Mouse (Mus musculus) spleen, adult 2 months (tissue): ENCODE results near the gene Prpf40b. TPM values are rescaled to one million over a fixed set of nuclear protein-coding genes. Genes with fewer than 3 reads are reported as not detected.
A peak's percentile ranks its signal among the peaks of the same experiment; 100 is the strongest.

ENCODE experiments used
- DNase-seq, 2 experiments: peaks; one replicate each; pipeline versions ENCODE4 v3.0.0 to v3.0.0-alpha.2; 2012 to 2021; ENCODE audit warnings: low spot score in 2 of 2, low read depth in 1 of 2
- H3K27ac ChIP-seq: fragments of 200-500 bp; 2 replicates; pipeline ENCODE4 v1.5.1; 2012; ENCODE audit warnings: low read length, inconsistent platforms; ENCODE audit not compliant: insufficient read depth
- H3K27me3 ChIP-seq: fragments of 200-500 bp; 2 replicates; pipeline ENCODE4 v1.6.1; 2012; ENCODE audit warnings: mild to moderate bottlenecking, moderate library complexity, low read length, inconsistent platforms; ENCODE audit not compliant: control insufficient read depth, insufficient read depth
- H3K36me3 ChIP-seq: fragments of 200-500 bp; 2 replicates; pipeline ENCODE4 v1.6.1; 2012; ENCODE audit warnings: mild to moderate bottlenecking, low read length, inconsistent platforms; ENCODE audit not compliant: control insufficient read depth, insufficient read depth
- H3K4me1 ChIP-seq: fragments of 200-500 bp; 2 replicates; pipeline ENCODE4 v1.6.1; 2011; ENCODE audit warnings: inconsistent platforms; ENCODE audit not compliant: control insufficient read depth, insufficient read depth, insufficient read length
- H3K4me3 ChIP-seq: fragments of 200-500 bp; 2 replicates; pipeline ENCODE4 v1.5.1; 2011; ENCODE audit warnings: mild to moderate bottlenecking, inconsistent platforms; ENCODE audit not compliant: insufficient read depth, insufficient read length; ENCODE audit errors: extremely low read depth
- CTCF ChIP-seq: fragments of 200-500 bp; IDR thresholded peaks from 2 replicates; pipeline ENCODE4 v1.5.1; 2011; ENCODE audit warnings: mild to moderate bottlenecking, inconsistent platforms; ENCODE audit not compliant: insufficient read depth, insufficient read length, insufficient replicate concordance; ENCODE audit errors: extremely low read depth
- POLR2A ChIP-seq: fragments of 200-500 bp; IDR thresholded peaks from 2 replicates; pipeline ENCODE4 v1.6.1; 2011; ENCODE audit warnings: low read depth, low read length, inconsistent platforms
- WGBS: fragments of 180-500 bp; shearing (Covaris S2); methylation state at CpG from one replicate; pipeline ENCODE4 v1.1.7; 2018; 5-methylcytosine and 5-hydroxymethylcytosine counted together
- polyA plus RNA-seq: library from polyadenylated mRNA; depleted of rRNA; stranded (reverse); fragments of >200 nt; gene quantifications from 2 replicates; pipeline ENCODE4 v1.2.3, GENCODE M21; 2012

Prpf40b gene
- polyA plus RNA-seq, 1 experiment, result 27.1 TPM

GRCm38 (mm10) chr15:99335801-99336320 lies 41.0 kb downstream of the Prpf40b start:
- TF ChIP-seq CTCF (no peak), POLR2A (no peak)
- WGBS, result 47% methylated on average over 8 of the region's 8 CpGs

GRCm38 (mm10) chr15:99338916-99339315 lies 44.0 kb downstream of the Prpf40b start:
- no peak for DNase-seq
- Histone ChIP-seq H3K36me3 (no peaks in the 10 kb centered on the region), H3K27me3 (no peaks in the 10 kb centered on the region), H3K27ac (no peak overlapping the region), H3K4me1 (peaks cover 64% of the 10 kb centered on the region), H3K4me3 (no peak overlapping the region)
- TF ChIP-seq CTCF, result no peak
- TF ChIP-seq POLR2A, result no peak
- 76% methylated on average over 2 of the region's 2 CpGs for WGBS

More at GRCm38 (mm10) chr15:99335801-99336320, 41.0 kb downstream of the Prpf40b start:
- H3K36me3 ChIP-seq, result no peaks in the 10 kb centered on the region
- peak overlapping the region; percentile 46; the same call in 1 of the 2 replicates for H3K27ac ChIP-seq
- peaks cover 67% of the 10 kb centered on the region for H3K4me1 ChIP-seq
- H3K27me3 ChIP-seq, result no peaks in the 10 kb centered on the region
- H3K4me3 ChIP-seq, result no peak overlapping the region
- DNase-seq, result peak in 1 of 2 experiments; percentile 18

GRCm38 (mm10) chr15:99339669-99340068 lies 44.8 kb downstream of the Prpf40b start:
- Histone ChIP-seq H3K27me3 (no peaks in the 10 kb centered on the region), H3K4me1 (peaks cover 58% of the 10 kb centered on the region), H3K36me3 (no peaks in the 10 kb centered on the region), H3K27ac (no peak overlapping the region), H3K4me3 (no peak overlapping the region)
- DNase-seq, result no peak
- WGBS, result 61% methylated on average over 6 of the region's 6 CpGs
- TF ChIP-seq CTCF, result no peak
- no peak for TF ChIP-seq POLR2A

GRCm38 (mm10) chr15:99341102-99341501 lies 46.2 kb downstream of the Prpf40b start:
- Histone ChIP-seq H3K4me1 (peaks cover 52% of the 10 kb centered on the region), H3K4me3 (no peak overlapping the region), H3K27me3 (no peaks in the 10 kb centered on the region), H3K36me3 (no peaks in the 10 kb centered on the region), H3K27ac (peak overlapping the region; percentile 70)
- peak; percentile 73 to 77 for DNase-seq
- 9% methylated on average over 3 of the region's 3 CpGs for WGBS
- no peak for TF ChIP-seq CTCF
- no peak for TF ChIP-seq POLR2A

GRCm38 (mm10) chr15:99342194-99342981 lies 47.5 kb downstream of the Prpf40b start:
- H3K4me1 ChIP-seq, result peaks cover 40% of the 10 kb centered on the region
- no peak for DNase-seq
- TF ChIP-seq CTCF, result no peak
- no peak for TF ChIP-seq POLR2A
- no peak overlapping the region for H3K27ac ChIP-seq
- no peaks in the 10 kb centered on the region for H3K36me3 ChIP-seq
- H3K27me3 ChIP-seq, result no peaks in the 10 kb centered on the region
- 35% methylated on average over 9 of the region's 9 CpGs for WGBS
- H3K4me3 ChIP-seq, result no peak overlapping the region

GRCm38 (mm10) chr15:99343414-99344147 lies 48.7 kb downstream of the Prpf40b start:
- H3K36me3 ChIP-seq, result no peaks in the 10 kb centered on the region
- H3K4me3 ChIP-seq, result no peak overlapping the region
- no peak for DNase-seq
- WGBS, result 77% methylated on average over 5 of the region's 5 CpGs
- H3K27me3 ChIP-seq, result no peaks in the 10 kb centered on the region
- H3K4me1 ChIP-seq, result peaks cover 38% of the 10 kb centered on the region
- no peak for TF ChIP-seq CTCF
- TF ChIP-seq POLR2A, result no peak
- no peak overlapping the region for H3K27ac ChIP-seq
